Mouse (Mus musculus): ENCODE results near the gene Kcnf1. TPM values are rescaled to one million over a fixed set of nuclear protein-coding genes. Genes with fewer than 3 reads are reported as not detected.

The Kcnf1 gene
- total and polyA plus RNA-seq, 3 experiments, result 0.04 TPM; not detected in 2

DNA sequence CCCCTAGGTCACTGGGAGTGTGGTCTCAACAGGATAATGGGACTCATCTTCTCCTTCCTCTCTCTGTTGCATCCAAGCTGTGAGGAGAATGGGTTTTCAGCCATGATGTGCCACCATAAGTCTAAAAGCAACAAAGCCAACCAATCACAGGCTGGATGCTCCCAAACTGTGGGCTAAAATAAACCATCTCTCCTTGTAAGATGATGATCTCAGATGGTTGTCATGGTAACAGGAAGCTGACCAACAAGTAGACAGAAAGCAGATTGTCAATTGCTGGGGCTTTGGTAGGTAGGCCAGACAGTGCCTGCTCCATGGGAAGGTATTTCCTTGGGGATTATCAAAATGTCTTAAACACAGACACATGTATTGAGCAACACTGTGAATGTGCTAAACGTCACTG, 20.9 kb downstream of the Kcnf1 start:
- no peaks in the 10 kb centered on the region for H3K79me2 ChIP-seq (replicated peaks; ENCODE audit: control insufficient read depth, insufficient read depth, low read length)
- no peak overlapping the region for H3K9ac ChIP-seq (ENCODE audit: low read depth, low read length)
- no peaks in the 10 kb centered on the region for H3K27me3 ChIP-seq (ENCODE audit: control insufficient read depth, insufficient read depth, low read length)
- DNase-seq, result no peak
- H3K27ac ChIP-seq, result no peak overlapping the region
- H3K4me1 ChIP-seq (ENCODE audit: control insufficient read depth, insufficient read depth, low read length), result no peaks in the 10 kb centered on the region
- intact Hi-C loops (cut with DNase I), result no loop called here
- WGBS, result 70% methylated on average over 1 of the region's 1 CpGs
- TF ChIP-seq CTCF (IDR thresholded peaks at IDR 0.05) (no peak), POLR2A (IDR thresholded peaks at IDR 0.05; ENCODE audit: insufficient read depth, low read depth, low read length) (no peak), EP300 (IDR thresholded peaks at IDR 0.05; ENCODE audit: insufficient read depth, low read depth, low read length) (no peak)
- H3K4me3 ChIP-seq, result no peak overlapping the region
- H3K36me3 ChIP-seq (ENCODE audit: control insufficient read depth, insufficient read depth, low read length), result no peaks in the 10 kb centered on the region

DNA sequence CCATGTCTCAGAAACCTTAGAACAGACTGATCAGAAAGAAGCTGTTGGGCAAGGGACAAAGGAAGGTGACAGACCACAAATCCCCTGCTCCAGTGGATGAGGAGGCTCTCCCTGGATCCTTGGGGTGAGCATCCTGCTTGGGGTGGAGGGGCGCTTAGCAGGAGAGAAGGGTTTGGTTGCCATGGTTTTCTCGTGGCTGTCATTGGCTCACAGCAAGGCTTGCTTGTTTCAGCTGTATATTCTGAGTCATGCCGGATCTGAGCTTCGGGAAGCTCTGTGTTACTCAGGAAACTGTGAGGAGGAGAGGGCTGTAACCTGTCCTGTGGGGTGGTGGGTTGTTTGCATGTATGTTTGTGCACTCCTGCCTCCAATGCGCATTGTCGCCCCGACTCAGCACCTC, 23.8 kb downstream of the Kcnf1 start:
- Histone ChIP-seq H3K36me3 (ENCODE audit: control insufficient read depth, insufficient read depth, low read length) (no peaks in the 10 kb centered on the region), H3K79me2 (replicated peaks; ENCODE audit: control insufficient read depth, insufficient read depth, low read length) (no peaks in the 10 kb centered on the region), H3K27ac (no peak overlapping the region), H3K4me1 (ENCODE audit: control insufficient read depth, insufficient read depth, low read length) (no peaks in the 10 kb centered on the region), H3K27me3 (ENCODE audit: control insufficient read depth, insufficient read depth, low read length) (no peaks in the 10 kb centered on the region), H3K4me3 (no peak overlapping the region), H3K9ac (ENCODE audit: low read depth, low read length) (no peak overlapping the region)
- intact Hi-C loops (cut with DNase I), result no loop called here
- TF ChIP-seq POLR2A (IDR thresholded peaks at IDR 0.05; ENCODE audit: insufficient read depth, low read depth, low read length), result no peak
- TF ChIP-seq EP300 (IDR thresholded peaks at IDR 0.05; ENCODE audit: insufficient read depth, low read depth, low read length), result no peak
- TF ChIP-seq CTCF (IDR thresholded peaks at IDR 0.05), result no peak
- no peak for DNase-seq
- WGBS, result 67% methylated on average over 7 of the region's 7 CpGs

DNA sequence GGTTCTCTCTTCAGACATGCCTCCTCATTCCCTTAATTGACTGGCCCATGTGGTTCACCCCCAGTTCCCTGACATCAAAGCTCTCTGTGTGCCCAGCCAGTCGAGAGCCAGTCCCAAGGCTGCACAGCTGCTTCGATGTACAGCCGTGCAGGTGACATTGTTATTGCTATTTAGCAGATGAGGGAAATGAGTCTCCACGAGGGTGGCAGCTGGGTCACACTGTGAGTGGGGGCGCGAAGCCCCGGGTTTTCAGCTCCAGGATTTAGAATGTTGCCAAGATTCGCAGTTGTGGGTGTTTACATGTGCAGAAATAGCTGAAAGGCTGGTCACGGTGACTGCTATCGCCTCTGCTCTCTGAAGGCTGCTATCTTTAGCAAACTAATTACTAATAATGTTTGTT, 27.8 kb downstream of the Kcnf1 start:
- no peaks in the 10 kb centered on the region for H3K79me2 ChIP-seq (replicated peaks; ENCODE audit: control insufficient read depth, insufficient read depth, low read length)
- WGBS, result 55% methylated on average over 10 of the region's 10 CpGs
- H3K36me3 ChIP-seq (ENCODE audit: control insufficient read depth, insufficient read depth, low read length), result no peaks in the 10 kb centered on the region
- intact Hi-C loops (cut with DNase I), result no loop called here
- TF ChIP-seq EP300 (IDR thresholded peaks at IDR 0.05; ENCODE audit: insufficient read depth, low read depth, low read length), result no peak
- TF ChIP-seq CTCF (IDR thresholded peaks at IDR 0.05), result no peak
- no peak for TF ChIP-seq POLR2A (IDR thresholded peaks at IDR 0.05; ENCODE audit: insufficient read depth, low read depth, low read length)
- no peak overlapping the region for H3K4me3 ChIP-seq
- no peak overlapping the region for H3K9ac ChIP-seq (ENCODE audit: low read depth, low read length)
- no peaks in the 10 kb centered on the region for H3K4me1 ChIP-seq (ENCODE audit: control insufficient read depth, insufficient read depth, low read length)
- no peak for DNase-seq
- no peak overlapping the region for H3K27ac ChIP-seq
- no peaks in the 10 kb centered on the region for H3K27me3 ChIP-seq (ENCODE audit: control insufficient read depth, insufficient read depth, low read length)

DNA sequence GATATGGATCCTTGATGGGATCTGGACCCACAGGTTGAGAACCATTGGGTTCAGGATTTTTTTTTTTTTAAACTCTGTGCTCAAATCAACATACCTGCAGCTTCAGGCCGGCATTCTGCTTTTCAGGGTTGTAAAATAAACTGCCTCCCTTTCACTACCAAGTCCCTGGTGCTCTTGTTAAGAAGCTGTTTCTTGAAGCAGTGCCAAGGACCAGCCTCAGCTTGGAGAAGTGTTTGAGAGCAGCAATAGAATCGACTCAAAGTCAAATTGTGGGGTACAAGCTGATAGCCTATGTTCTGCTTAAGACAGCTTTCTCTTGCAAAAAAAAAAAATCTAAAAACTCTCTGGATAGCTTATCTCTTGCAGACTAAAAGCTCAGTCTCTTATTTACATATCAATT, 34.9 kb downstream of the Kcnf1 start:
- Histone ChIP-seq H3K36me3 (ENCODE audit: control insufficient read depth, insufficient read depth, low read length) (no peaks in the 10 kb centered on the region), H3K4me3 (no peak overlapping the region), H3K4me1 (ENCODE audit: control insufficient read depth, insufficient read depth, low read length) (no peaks in the 10 kb centered on the region), H3K79me2 (replicated peaks; ENCODE audit: control insufficient read depth, insufficient read depth, low read length) (no peaks in the 10 kb centered on the region), H3K27me3 (ENCODE audit: control insufficient read depth, insufficient read depth, low read length) (no peaks in the 10 kb centered on the region), H3K27ac (no peak overlapping the region), H3K9ac (ENCODE audit: low read depth, low read length) (no peak overlapping the region)
- no peak for DNase-seq
- TF ChIP-seq POLR2A (IDR thresholded peaks at IDR 0.05; ENCODE audit: insufficient read depth, low read depth, low read length) (no peak), EP300 (IDR thresholded peaks at IDR 0.05; ENCODE audit: insufficient read depth, low read depth, low read length) (no peak), CTCF (IDR thresholded peaks at IDR 0.05) (no peak)
- WGBS, result 28% methylated on average over 2 of the region's 2 CpGs
- intact Hi-C loops (cut with DNase I), result no loop called here

DNA sequence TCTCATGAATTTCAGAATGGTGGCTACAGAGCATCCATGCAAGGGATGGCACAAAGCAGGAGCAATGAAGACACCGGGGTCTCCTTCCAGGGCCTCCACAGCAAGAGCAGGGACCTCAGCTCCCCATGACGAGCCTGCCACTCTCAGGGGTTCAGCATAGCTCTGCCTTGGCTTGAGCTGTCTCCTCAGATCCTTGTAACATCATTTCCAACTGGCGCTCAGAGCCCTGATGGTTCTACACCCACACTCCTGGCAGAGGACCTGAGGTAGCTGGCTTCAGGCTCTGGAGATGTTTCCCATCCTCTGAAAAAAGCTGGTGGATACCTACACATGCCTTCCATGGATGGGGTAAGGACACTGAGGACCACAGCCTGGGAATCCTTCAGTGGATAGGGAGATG, 36.3 kb downstream of the Kcnf1 start:
- DNase-seq, result no peak
- Histone ChIP-seq H3K27ac (no peak overlapping the region), H3K79me2 (replicated peaks; ENCODE audit: control insufficient read depth, insufficient read depth, low read length) (no peaks in the 10 kb centered on the region), H3K9ac (ENCODE audit: low read depth, low read length) (no peak overlapping the region), H3K36me3 (ENCODE audit: control insufficient read depth, insufficient read depth, low read length) (no peaks in the 10 kb centered on the region), H3K27me3 (ENCODE audit: control insufficient read depth, insufficient read depth, low read length) (no peaks in the 10 kb centered on the region), H3K4me3 (no peak overlapping the region), H3K4me1 (ENCODE audit: control insufficient read depth, insufficient read depth, low read length) (no peaks in the 10 kb centered on the region)
- WGBS, result 71% methylated on average over 3 of the region's 3 CpGs
- TF ChIP-seq EP300 (IDR thresholded peaks at IDR 0.05; ENCODE audit: insufficient read depth, low read depth, low read length) (no peak), POLR2A (IDR thresholded peaks at IDR 0.05; ENCODE audit: insufficient read depth, low read depth, low read length) (no peak), CTCF (IDR thresholded peaks at IDR 0.05) (no peak)
- intact Hi-C loops (cut with DNase I), result no loop called here

DNA sequence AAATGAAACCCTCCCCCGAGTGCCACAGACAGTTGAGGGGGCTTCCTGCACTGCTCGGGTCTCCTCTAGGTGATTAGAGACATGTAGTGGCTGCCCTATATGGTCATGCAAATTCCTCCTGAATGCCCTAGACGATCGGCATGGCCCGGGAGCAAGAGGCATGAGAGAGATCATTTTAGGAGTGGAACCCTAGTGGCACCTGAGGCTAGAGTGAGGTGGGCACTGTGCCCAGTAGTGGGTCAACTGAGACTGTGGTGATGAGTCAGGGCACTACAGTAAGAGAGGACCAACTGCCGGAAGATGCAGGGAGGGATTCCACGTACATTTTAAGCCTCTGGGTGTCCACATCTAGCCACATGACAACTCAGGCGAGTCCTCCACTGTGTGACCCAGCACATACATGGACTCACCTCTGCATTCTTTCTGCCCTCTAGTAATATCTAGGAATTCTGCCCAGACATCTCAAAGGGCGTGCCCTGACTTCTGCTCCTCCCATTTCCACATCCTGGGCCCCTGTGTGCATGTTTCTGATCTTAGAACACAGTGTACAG, 42.1 kb downstream of the Kcnf1 start:
- 60% methylated on average over 9 of the region's 9 CpGs for WGBS
- no peak for DNase-seq
- Histone ChIP-seq H3K9ac (ENCODE audit: low read depth, low read length) (no peak overlapping the region), H3K4me1 (ENCODE audit: control insufficient read depth, insufficient read depth, low read length) (no peaks in the 10 kb centered on the region), H3K36me3 (ENCODE audit: control insufficient read depth, insufficient read depth, low read length) (no peaks in the 10 kb centered on the region), H3K27ac (no peak overlapping the region), H3K4me3 (no peak overlapping the region), H3K27me3 (ENCODE audit: control insufficient read depth, insufficient read depth, low read length) (no peaks in the 10 kb centered on the region), H3K79me2 (replicated peaks; ENCODE audit: control insufficient read depth, insufficient read depth, low read length) (no peaks in the 10 kb centered on the region)
- intact Hi-C loops (cut with DNase I), result no loop called here
- no peak for TF ChIP-seq CTCF (IDR thresholded peaks at IDR 0.05)
- no peak for TF ChIP-seq EP300 (IDR thresholded peaks at IDR 0.05; ENCODE audit: insufficient read depth, low read depth, low read length)
- TF ChIP-seq POLR2A (IDR thresholded peaks at IDR 0.05; ENCODE audit: insufficient read depth, low read depth, low read length), result no peak
